Mouse (Mus musculus): Measurements from ENCODE around the gene Tsc22d3.

Gene Tsc22d3

GRCm38 (mm10) chrX:140600410-140601109 is at the start of gene Tsc22d3:
Gene Tsc22d3, minus strand, starts transcription at chrX:140600659.
- DNase-seq (ENCODE audit: low read depth, low spot score) = peak; percentile 15

- DNase-seq (ENCODE audit: low read depth, low spot score) = no peak
Measured at GRCm38 (mm10) chrX:140639592-140639991, 39.1 kb upstream of the Tsc22d3 start.

GRCm38 (mm10) chrX:140638028-140638427 is 37.6 kb upstream of the Tsc22d3 start:
- DNase-seq (ENCODE audit: low read depth, low spot score) = no peak

GRCm38 (mm10) chrX:140624875-140625594 is 24.6 kb upstream of the Tsc22d3 start:
- DNase-seq (ENCODE audit: low read depth, low spot score) = no peak

GRCm38 (mm10) chrX:140609938-140610337 is 9.5 kb upstream of the Tsc22d3 start:
- no peak for DNase-seq (ENCODE audit: low read depth, low spot score)

GRCm38 (mm10) chrX:140601884-140602283 is 1.4 kb upstream of the Tsc22d3 start:
- DNase-seq (ENCODE audit: low read depth, low spot score) = no peak

- DNase-seq (ENCODE audit: low read depth, low spot score) = no peak
Measured at GRCm38 (mm10) chrX:140601311-140601710, 852 bp upstream of the Tsc22d3 start.

GRCm38 (mm10) chrX:140599561-140600409 is 674 bp downstream of the Tsc22d3 start:
- no peak for DNase-seq (ENCODE audit: low read depth, low spot score)

GRCm38 (mm10) chrX:140598850-140599560 is 1.5 kb downstream of the Tsc22d3 start:
- no peak for DNase-seq (ENCODE audit: low read depth, low spot score)

- DNase-seq (ENCODE audit: low read depth, low spot score) = no peak
Measured at GRCm38 (mm10) chrX:140598194-140598849, 2.1 kb downstream of the Tsc22d3 start.

GRCm38 (mm10) chrX:140591176-140591575 is 9.3 kb downstream of the Tsc22d3 start:
- DNase-seq (ENCODE audit: low read depth, low spot score) = no peak

GRCm38 (mm10) chrX:140590142-140590541 is 10.3 kb downstream of the Tsc22d3 start:
- DNase-seq (ENCODE audit: low read depth, low spot score) = no peak

GRCm38 (mm10) chrX:140589194-140589751 is 11.2 kb downstream of the Tsc22d3 start:
- DNase-seq (ENCODE audit: low read depth, low spot score) = no peak

- no peak for DNase-seq (ENCODE audit: low read depth, low spot score)
Measured at GRCm38 (mm10) chrX:140588534-140588933, 11.9 kb downstream of the Tsc22d3 start.

- no peak for DNase-seq (ENCODE audit: low read depth, low spot score)
Measured at GRCm38 (mm10) chrX:140580416-140580815, 20.0 kb downstream of the Tsc22d3 start.

GRCm38 (mm10) chrX:140575636-140576035 is 24.8 kb downstream of the Tsc22d3 start:
- DNase-seq (ENCODE audit: low read depth, low spot score) = no peak

GRCm38 (mm10) chrX:140575200-140575599 is 25.3 kb downstream of the Tsc22d3 start:
- no peak for DNase-seq (ENCODE audit: low read depth, low spot score)

GRCm38 (mm10) chrX:140572702-140573338 is 27.6 kb downstream of the Tsc22d3 start:
- DNase-seq (ENCODE audit: low read depth, low spot score) = no peak

- DNase-seq (ENCODE audit: low read depth, low spot score) = no peak
Measured at GRCm38 (mm10) chrX:140569595-140569994, 30.9 kb downstream of the Tsc22d3 start.
